Mouse (Mus musculus) right cerebral cortex, postnatal 10 days (tissue): ENCODE results near the gene Cnpy1.

Experiments
- DNase-seq, 2 experiments: peaks; one replicate each; pipeline ENCODE4 v3.0.0; 2021; ENCODE audit warnings: low spot score in 2 of 2

The Cnpy1 gene

GRCm38 (mm10) chr5:28239829-28240228 is 5.8 kb downstream of the Cnpy1 start:
- DNase-seq, result no peak

- DNase-seq, result no peak
Measured at GRCm38 (mm10) chr5:28238876-28239275, 6.7 kb downstream of the Cnpy1 start.

GRCm38 (mm10) chr5:28238152-28238551 is 7.5 kb downstream of the Cnpy1 start:
- DNase-seq, result no peak

GRCm38 (mm10) chr5:28237715-28238114 is 7.9 kb downstream of the Cnpy1 start:
- no peak for DNase-seq

GRCm38 (mm10) chr5:28237055-28237454 is 8.6 kb downstream of the Cnpy1 start:
- peak in 1 of 2 experiments; percentile 30 for DNase-seq

GRCm38 (mm10) chr5:28236098-28236497 is 9.5 kb downstream of the Cnpy1 start:
- DNase-seq, result no peak

- no peak for DNase-seq
Measured at GRCm38 (mm10) chr5:28232101-28232500, 13.5 kb downstream of the Cnpy1 start.

GRCm38 (mm10) chr5:28219596-28219995 is 26.0 kb downstream of the Cnpy1 start:
- DNase-seq, result no peak

GRCm38 (mm10) chr5:28213441-28213840 is 32.2 kb downstream of the Cnpy1 start:
- no peak for DNase-seq

GRCm38 (mm10) chr5:28211651-28212310 is 33.8 kb downstream of the Cnpy1 start:
- no peak for DNase-seq

GRCm38 (mm10) chr5:28210591-28211550 is 34.7 kb downstream of the Cnpy1 start:
- DNase-seq, result no peak

- no peak for DNase-seq
Measured at GRCm38 (mm10) chr5:28209549-28210431, 35.8 kb downstream of the Cnpy1 start.

- DNase-seq, result no peak
Measured at GRCm38 (mm10) chr5:28208726-28209520, 36.7 kb downstream of the Cnpy1 start.

GRCm38 (mm10) chr5:28207043-28207442 is 38.6 kb downstream of the Cnpy1 start:
- DNase-seq, result no peak

GRCm38 (mm10) chr5:28206448-28206847 is 39.2 kb downstream of the Cnpy1 start:
- no peak for DNase-seq

GRCm38 (mm10) chr5:28204678-28205077 is 40.9 kb downstream of the Cnpy1 start:
- DNase-seq, result no peak

- DNase-seq, result no peak
Measured at GRCm38 (mm10) chr5:28203086-28203485, 42.5 kb downstream of the Cnpy1 start.

GRCm38 (mm10) chr5:28199089-28199873 is 46.3 kb downstream of the Cnpy1 start:
- DNase-seq, result no peak

- no peak for DNase-seq
Measured at GRCm38 (mm10) chr5:28195473-28195872, 50.1 kb downstream of the Cnpy1 start.

GRCm38 (mm10) chr5:28192099-28192454 is 53.5 kb downstream of the Cnpy1 start:
- DNase-seq, result no peak
